Mouse (Mus musculus): ENCODE results near the gene Aldob. TPM values are rescaled to one million over a fixed set of nuclear protein-coding genes. Genes with fewer than 3 reads are reported as not detected.
"Not testable (repeated sequence)": the region's sequence is repeated elsewhere in the genome, so short reads cannot be mapped to it uniquely, and the experiment has no call there.

Aldob gene
- polyA plus RNA-seq, 2 experiments from 2014 or later = not detected

DNA sequence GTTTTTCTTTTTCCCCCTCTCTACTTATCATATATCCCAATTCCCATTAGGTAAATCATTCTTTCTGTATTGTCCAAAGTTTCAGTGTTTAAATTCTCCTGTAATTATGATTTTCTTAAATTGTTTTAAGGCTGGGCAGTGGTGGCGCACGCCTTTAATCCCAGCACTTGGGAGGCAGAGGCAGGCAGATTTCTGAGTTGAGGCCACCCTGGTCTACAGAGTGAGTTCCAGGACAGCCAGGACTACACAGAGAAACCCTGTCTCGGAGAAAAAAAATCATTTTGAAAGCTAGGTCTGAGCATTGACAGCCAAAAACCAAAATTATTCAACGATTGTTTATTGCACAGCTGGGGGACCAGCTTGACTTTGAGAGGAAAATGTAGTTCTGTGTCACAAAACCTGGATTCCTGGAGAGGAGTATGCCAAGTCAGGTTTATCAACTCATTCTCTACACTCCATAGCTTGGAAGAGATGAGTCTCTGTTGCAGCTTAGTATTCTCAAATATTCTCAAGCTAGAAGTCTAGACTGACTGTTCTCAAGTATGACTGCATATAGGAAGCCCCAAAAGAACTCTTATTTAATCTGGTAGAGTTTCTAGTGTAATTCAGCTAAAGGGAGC lies 13.6 kb downstream of the Aldob start:
- no peak for ATAC-seq

DNA sequence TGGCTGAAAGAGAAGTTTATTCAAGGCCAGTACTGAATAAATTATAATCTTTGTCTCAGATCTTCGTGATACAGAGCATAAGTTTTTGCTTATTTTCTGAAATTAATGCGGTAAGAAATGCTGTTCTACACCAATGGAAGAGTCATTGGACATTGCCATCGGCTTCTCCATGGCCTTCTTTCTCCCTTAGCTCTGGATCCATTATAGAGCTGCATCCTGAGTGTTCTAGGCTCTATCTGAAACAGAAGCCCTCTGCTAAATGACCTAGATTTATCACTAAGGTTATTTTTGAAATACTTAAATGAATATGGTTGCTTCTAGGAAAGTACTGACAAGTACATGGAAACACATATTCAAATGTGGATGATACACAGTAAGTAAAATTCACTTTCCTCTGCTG lies 14.3 kb downstream of the Aldob start:
- no peak for ATAC-seq

DNA sequence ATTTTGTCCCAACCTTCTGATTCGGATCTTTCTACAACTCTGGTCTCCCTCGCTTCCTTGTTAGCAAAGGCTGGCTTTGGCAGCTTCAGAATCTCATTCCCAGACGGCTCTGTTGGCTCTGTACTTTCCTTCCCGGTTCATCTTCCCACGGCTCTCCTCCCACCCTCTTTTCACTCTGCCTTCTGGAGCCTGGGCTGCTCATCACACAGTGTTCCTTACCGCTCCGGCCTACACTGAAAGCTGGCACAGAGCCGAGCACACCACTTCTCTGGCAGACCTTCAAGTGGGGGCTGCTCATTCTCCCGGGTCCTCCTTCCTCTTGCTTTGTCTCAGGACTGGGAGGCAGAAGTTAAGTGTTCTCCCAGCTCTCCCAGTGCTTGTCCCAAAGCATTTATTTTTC lies 26.8 kb downstream of the Aldob start:
- no peak for ATAC-seq

DNA sequence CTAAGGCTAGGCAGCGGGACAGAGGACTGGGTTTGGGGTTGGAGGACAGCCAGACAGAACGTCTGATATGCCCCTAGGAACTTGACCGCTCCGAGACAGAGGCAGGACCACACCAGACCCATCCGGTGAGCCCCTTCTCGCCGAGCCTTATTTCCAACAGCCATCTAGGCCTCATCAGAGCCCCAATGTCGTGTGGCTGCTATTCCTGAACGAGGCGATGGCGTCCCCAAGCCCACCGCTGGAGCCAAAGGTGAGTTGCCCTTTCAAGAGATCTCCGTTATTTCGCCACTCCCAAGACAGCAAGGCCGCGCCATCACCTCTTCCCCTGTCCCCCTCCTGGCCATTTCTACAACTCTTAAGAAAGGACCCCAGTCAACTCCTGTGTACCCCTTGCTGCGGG lies 28.0 kb downstream of the Aldob start:
- peak; percentile 6 for ATAC-seq

DNA sequence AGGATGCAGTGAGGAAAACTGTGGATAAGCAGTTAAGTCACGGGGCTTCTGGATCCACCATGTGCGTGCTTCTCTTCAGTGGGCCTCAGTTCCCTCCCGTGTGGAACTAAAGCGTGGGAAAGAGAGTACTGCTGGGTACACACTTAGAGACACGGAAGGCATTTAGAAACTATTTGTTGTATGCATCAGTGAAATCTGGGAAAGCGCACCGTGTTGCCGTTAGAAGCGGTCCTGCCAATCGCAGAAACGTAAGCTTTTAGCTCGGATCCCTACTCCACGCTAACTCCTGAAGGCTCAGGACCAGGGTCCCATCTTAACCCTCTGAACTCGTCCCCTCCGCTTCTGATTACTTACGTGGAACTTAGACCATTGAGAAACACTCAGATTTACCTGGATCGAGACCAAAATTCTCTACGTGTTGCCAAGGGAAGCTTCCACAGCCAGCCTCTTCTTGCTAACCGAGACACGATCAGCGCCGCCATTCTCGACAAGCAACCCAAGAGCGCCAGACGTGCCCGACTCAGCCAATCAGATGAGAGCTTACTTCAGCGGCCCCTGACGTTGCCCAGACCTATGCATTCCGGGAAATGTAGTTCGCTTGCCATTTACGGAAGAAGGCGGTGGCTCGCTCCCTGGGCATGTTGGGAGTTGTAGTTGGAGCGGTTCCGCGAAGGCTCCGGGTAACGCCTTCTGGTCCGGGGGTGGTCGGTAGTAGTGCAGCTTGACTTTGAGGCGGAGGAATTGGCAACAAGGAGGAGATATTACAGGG lies 28.6 kb downstream of the Aldob start, which contains the start of the genes Mrpl50 and Zfp189:
Mrpl50 (minus strand) TSS at position 522 of the 769 bp plus-strand sequence.
Zfp189 (plus strand) TSS at position 605 of the 769 bp plus-strand sequence.
- ATAC-seq = peak; percentile 99

DNA sequence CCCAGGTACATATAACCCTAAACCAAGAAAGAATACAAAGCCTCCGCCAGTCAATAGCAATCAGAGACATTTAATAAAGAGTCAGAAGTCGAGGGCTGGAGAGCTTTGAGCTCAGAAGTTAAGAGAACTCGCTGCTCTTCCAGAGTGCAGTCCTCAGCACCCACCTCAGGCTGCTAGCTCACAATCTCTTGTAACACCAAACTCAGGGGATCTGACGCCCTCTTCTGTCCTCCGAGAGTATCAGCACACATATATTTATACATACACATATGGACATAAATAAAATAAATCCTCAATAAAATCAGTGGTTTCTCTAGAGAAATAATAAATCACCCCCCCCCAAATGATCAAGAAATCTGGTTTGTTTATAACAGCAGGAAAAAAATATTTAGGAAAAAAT lies 29.9 kb downstream of the Aldob start:
- no peak for ATAC-seq

DNA sequence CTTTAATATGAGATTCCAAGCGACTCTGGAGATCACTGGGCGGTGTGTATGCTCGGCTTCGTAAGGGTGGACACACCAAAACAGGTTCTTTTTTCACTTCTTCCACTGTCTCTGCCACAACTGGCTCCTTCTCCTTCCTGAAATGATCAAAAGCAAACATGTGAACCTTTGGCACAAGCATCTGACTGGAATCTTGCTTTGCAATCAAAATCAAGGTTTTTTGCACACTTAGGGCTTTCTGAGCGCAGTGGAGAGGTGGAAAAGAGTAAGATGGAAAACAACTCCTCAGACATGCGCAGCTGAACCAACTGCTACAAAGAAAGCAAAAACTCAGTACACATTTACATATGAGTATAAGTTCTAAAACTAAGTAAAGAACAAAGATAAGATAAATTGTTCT lies 34.9 kb downstream of the Aldob start:
- no peak for ATAC-seq

DNA sequence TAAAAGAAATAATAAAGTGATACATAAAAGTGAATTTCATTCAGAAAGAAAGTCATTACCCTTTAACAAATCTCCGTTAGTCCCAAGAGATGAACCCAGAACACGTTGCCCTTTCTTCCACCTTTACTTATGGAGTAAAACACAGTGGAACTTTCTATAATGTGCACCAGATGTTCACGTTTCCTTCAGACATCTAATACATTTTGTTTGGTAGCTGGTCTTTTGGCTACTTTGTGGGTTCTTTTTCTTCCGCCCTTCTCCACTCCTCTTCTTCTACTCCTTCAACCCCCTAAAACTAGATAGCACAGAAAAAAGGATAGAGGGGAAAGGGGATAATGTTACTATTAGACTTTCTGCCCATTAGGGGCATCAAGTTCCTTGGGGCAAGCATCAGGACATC lies 36.7 kb downstream of the Aldob start:
- ATAC-seq = no peak

DNA sequence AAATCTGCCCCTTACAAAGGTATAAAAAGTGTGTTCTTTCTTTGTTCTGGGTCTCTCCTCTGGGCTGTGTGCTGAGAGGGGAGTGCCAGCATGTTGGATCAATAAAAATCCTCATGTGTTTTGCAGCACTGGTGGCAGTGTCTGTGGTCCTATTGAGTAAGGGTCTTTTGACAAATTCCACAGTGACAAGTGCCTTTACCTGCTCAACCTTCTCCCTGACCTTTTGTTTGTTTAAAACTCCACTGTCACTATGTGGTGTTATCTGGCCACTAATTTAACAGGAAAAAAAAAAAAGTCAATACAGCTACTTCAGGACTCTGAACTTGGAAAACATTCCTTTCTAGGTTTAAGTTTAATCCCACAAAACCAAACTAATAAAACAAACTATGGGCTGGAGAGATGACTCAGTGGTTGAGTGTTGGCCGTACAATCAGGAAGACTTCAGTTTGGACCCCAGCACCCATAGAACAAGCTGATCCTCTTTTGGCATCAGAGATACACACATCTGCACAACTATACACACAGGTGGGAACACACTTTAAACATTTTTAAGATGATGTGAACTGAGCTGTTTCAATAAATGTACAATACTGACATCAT lies 39.0 kb downstream of the Aldob start:
- not testable (repeated sequence) for ATAC-seq

DNA sequence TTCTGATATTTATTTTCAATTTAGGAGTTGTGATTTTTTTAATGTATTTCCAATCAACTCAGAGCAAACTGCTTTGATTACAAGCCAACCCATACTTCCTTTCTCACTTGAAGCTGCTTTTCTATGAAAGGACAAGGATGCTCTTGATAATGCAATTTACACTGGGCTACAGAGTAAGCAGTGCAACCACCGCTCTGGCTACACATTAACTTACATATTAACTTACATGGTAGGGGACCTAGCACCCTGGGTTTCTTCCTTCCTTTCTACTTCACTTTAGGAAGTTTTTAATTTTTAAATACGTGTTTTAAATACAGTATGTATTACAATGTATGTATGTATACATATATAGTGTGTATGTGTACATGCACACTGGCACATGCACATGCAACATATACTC lies 40.2 kb downstream of the Aldob start:
- no peak for ATAC-seq

DNA sequence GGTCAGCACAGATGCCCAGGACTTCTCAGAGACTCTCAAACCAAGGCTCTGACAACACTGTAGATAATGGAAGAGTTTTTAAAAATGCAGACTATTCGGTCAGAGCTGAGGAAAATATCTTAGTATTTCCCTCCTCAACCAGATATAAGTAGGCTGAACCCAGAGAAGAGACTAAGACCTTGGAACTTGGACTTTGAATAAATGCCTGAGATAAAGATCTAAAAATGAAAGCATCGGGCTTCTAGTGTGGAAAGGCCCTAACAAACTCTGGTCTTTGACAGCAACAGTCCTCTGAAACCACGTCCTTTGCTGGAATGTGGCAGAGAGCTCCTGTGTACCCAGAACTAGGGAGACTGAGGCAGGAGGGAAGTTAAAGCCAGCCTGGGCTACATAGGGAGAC lies 43.0 kb downstream of the Aldob start, which contains the start of gene Baat:
Baat (minus strand) TSS at position 172 of the 400 bp plus-strand sequence.
- no peak for ATAC-seq

DNA sequence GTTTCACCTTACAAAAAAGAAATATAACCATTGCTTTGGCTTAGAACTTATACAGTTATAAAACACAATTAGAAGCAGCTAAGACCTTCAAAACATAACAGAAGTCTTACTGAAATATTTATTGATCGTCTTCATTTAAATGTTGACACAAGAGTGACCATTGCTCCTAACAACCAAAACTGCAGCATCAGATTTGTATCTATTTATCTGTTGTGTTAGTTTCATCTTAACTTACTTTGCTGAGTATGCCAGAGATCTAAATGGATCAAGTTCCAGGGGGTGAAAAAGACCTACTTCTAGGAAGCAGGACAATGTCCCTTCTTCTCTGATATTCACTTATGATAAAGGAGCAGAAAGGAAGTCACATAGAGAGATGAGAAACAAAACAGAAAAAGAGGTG lies 45.8 kb downstream of the Aldob start:
- ATAC-seq = no peak

Other genes starting within 250 kb of the Aldob start
- not detected for gene Acnat2, start 141.4 kb downstream of the Aldob start, polyA plus RNA-seq (2017; shearing (Covaris generic))
- gene Acnat1, start 75.6 kb downstream of the Aldob start, polyA plus RNA-seq (2017; shearing (Covaris generic)) = not detected
- gene Baat, start 43.0 kb downstream of the Aldob start, polyA plus RNA-seq (2017; shearing (Covaris generic)) = not detected
- gene Mrpl50, start 28.5 kb downstream of the Aldob start, polyA plus RNA-seq (2017; shearing (Covaris generic)) = 10 to 100 TPM; 33.8 to 39.9 TPM
- gene Zfp189, start 28.4 kb downstream of the Aldob start, polyA plus RNA-seq (2017; shearing (Covaris generic)) = 1 to 10 TPM; 3.3 to 4.0 TPM
- gene Tmem246, start 48.3 kb upstream of the Aldob start, polyA plus RNA-seq (2017; shearing (Covaris generic)) = not detected
- gene Rnf20, start 82.5 kb upstream of the Aldob start, polyA plus RNA-seq (2017; shearing (Covaris generic)) = 10 to 100 TPM; 52.4 to 62.4 TPM
- gene Ppp3r2, start 132.5 kb upstream of the Aldob start, polyA plus RNA-seq (2017; shearing (Covaris generic)) = not detected

All from CD4-positive, CD25-positive, alpha-beta regulatory T cell, adult 4 months (primary cell).